Mouse (Mus musculus) lung, embryonic 14.5 days (tissue): ENCODE data around the gene Zc3h8. TPM values are rescaled to one million over a fixed set of nuclear protein-coding genes. Genes with fewer than 3 reads are reported as not detected.

Source experiments
- ATAC-seq: fragments of 200-750 bp; cut with Nextera tagmentation; 2 replicates; pipeline ENCODE4 v1.8.0; 2017; ENCODE audit warnings: mild to moderate bottlenecking, moderate TSS enrichment, moderate library complexity; ENCODE audit not compliant: insufficient read depth
- DNase-seq: peaks from one replicate; pipeline ENCODE4 v3.0.0-alpha.2; 2015
- H3K27ac ChIP-seq: fragments of 300-500 bp; sonication (generic); 2 replicates; pipeline ENCODE4 v1.5.1; 2014; ENCODE audit warnings: low read depth, mild to moderate bottlenecking, moderate library complexity
- H3K27me3 ChIP-seq: fragments of 300-500 bp; sonication (generic); 2 replicates; pipeline ENCODE4 v1.6.1; 2014; ENCODE audit warnings: low read length, control low read depth; ENCODE audit not compliant: insufficient read depth
- H3K36me3 ChIP-seq: fragments of 300-500 bp; sonication (generic); 2 replicates; pipeline ENCODE4 v1.6.1; 2014; ENCODE audit warnings: control low read depth; ENCODE audit not compliant: insufficient read depth
- H3K4me1 ChIP-seq: fragments of 300-500 bp; sonication (generic); 2 replicates; pipeline ENCODE4 v1.6.1; 2014; ENCODE audit warnings: antibody characterized with exemption, control low read depth; ENCODE audit not compliant: insufficient read depth
- H3K4me2 ChIP-seq: fragments of 300-500 bp; sonication (generic); 2 replicates; pipeline ENCODE4 v1.6.1; 2014; ENCODE audit warnings: mild to moderate bottlenecking
- H3K4me3 ChIP-seq: fragments of 300-500 bp; sonication (generic); 2 replicates; pipeline ENCODE4 v1.5.1; 2014; ENCODE audit warnings: low read depth, low read length
- H3K9ac ChIP-seq: fragments of 300-500 bp; sonication (generic); 2 replicates; pipeline ENCODE4 v1.6.1; 2014
- H3K9me3 ChIP-seq: fragments of 300-500 bp; sonication (generic); 2 replicates; pipeline ENCODE4 v1.6.1; 2016; ENCODE audit warnings: low read depth, low read length, control low read depth
- CTCF ChIP-seq: IDR thresholded peaks from 2 replicates; pipeline ENCODE4 v1.5.1; 2016; ENCODE audit warnings: antibody characterized with exemption, low read depth
- WGBS: fragments of 180-500 bp; shearing (Covaris S2); extraction: QIAGEN DNeasy Blood & Tissue Kit; methylation state at CpG from one replicate; pipeline ENCODE4 v1.1.7; 2014; 5-methylcytosine and 5-hydroxymethylcytosine counted together
- microRNA-seq: library from miRNA; unstranded; fragments of <30 nt; microRNA quantifications from one replicate; pipeline ENCODE4, GENCODE M21; 2016; ENCODE audit warnings: borderline number of aligned reads
- polyA plus RNA-seq: library from polyadenylated mRNA; unstranded; fragments of >200 nt; fragmentation: Nextera tagmentation; extraction: Ambion mirVana; gene quantifications from 2 replicates; pipeline ENCODE4 v1.2.1, GENCODE M21; 2014

The Zc3h8 gene
- polyA plus RNA-seq, 1 experiment from 2014 or later, result 8.2 TPM

- H3K27me3 ChIP-seq, result no peaks in the 10 kb centered on the region; the same call in 1 of the 2 replicates
- 90% methylated on average over 4 of the region's 4 CpGs for WGBS
- no peak for ATAC-seq
- no peak overlapping the region for H3K9ac ChIP-seq
- no peak overlapping the region for H3K4me2 ChIP-seq
- no peak for DNase-seq
- no peak overlapping the region for H3K4me3 ChIP-seq
- no peaks in the 10 kb centered on the region for H3K36me3 ChIP-seq
- no peak overlapping the region for H3K27ac ChIP-seq
- H3K4me1 ChIP-seq, result no peaks in the 10 kb centered on the region
- H3K9me3 ChIP-seq, result no peaks in the 10 kb centered on the region; the same call in 1 of the 2 replicates
- peak; percentile 43; the same call in 1 of the 2 replicates for TF ChIP-seq CTCF
Observed at GRCm38 (mm10) chr2:128890661-128891335, 53.1 kb downstream of the Zc3h8 start.

GRCm38 (mm10) chr2:128887866-128888550, 55.9 kb downstream of the Zc3h8 start:
- Histone ChIP-seq H3K9ac (no peak overlapping the region), H3K4me1 (no peaks in the 10 kb centered on the region), H3K4me2 (no peak overlapping the region), H3K27me3 (no peaks in the 10 kb centered on the region; the same call in 1 of the 2 replicates), H3K36me3 (no peaks in the 10 kb centered on the region), H3K27ac (no peak overlapping the region), H3K9me3 (no peaks in the 10 kb centered on the region; the same call in 1 of the 2 replicates), H3K4me3 (no peak overlapping the region)
- no peak for ATAC-seq
- WGBS, result 46% methylated on average over 6 of the region's 6 CpGs
- no peak for DNase-seq
- TF ChIP-seq CTCF, result no peak

- Histone ChIP-seq H3K4me3 (no peak overlapping the region), H3K4me2 (no peak overlapping the region), H3K9ac (no peak overlapping the region), H3K4me1 (no peaks in the 10 kb centered on the region), H3K27ac (no peak overlapping the region), H3K9me3 (no peaks in the 10 kb centered on the region), H3K27me3 (no peaks in the 10 kb centered on the region), H3K36me3 (no peaks in the 10 kb centered on the region)
- WGBS, result 71% methylated on average over 8 of the region's 8 CpGs
- TF ChIP-seq CTCF, result no peak
- ATAC-seq, result no peak
- no peak for DNase-seq
Observed at GRCm38 (mm10) chr2:128885225-128885811, 58.6 kb downstream of the Zc3h8 start.

GRCm38 (mm10) chr2:128881236-128881635, 62.6 kb downstream of the Zc3h8 start:
- Histone ChIP-seq H3K9ac (no peak overlapping the region), H3K4me3 (no peak overlapping the region), H3K9me3 (no peaks in the 10 kb centered on the region), H3K4me1 (no peaks in the 10 kb centered on the region), H3K36me3 (no peaks in the 10 kb centered on the region), H3K4me2 (no peak overlapping the region), H3K27ac (no peak overlapping the region), H3K27me3 (no peaks in the 10 kb centered on the region)
- 55% methylated on average over 4 of the region's 4 CpGs for WGBS
- peak; percentile 39 for DNase-seq
- peak; percentile 55 for TF ChIP-seq CTCF
- ATAC-seq, result no peak

Small RNA genes within 50 kb of the gene (microRNA-seq; reads per million reads assigned to microRNA genes)
- not detected for gene Gm22859

Other genes starting within 250 kb of the Zc3h8 start
- gene Mertk, start 245.1 kb downstream of the Zc3h8 start, polyA plus RNA-seq, result 4.5 TPM in 2 replicates
- 29.5 and 30.2 TPM in 2 replicates for gene Tmem87b, start 126.0 kb downstream of the Zc3h8 start, polyA plus RNA-seq
- 7.5 and 9.1 TPM in 2 replicates for gene Fbln7, start 81.1 kb downstream of the Zc3h8 start, polyA plus RNA-seq
- 1.3 and 1.6 TPM in 2 replicates for gene Zc3h6, start 23.3 kb upstream of the Zc3h8 start, polyA plus RNA-seq
- 15.8 and 16.7 TPM in 2 replicates for gene Gm10762, start 23.6 kb upstream of the Zc3h8 start, polyA plus RNA-seq
- 0.17 and 0.23 TPM in 2 replicates for gene Vinac1, start 104.1 kb upstream of the Zc3h8 start, polyA plus RNA-seq
- gene Ttl, start 121.9 kb upstream of the Zc3h8 start, polyA plus RNA-seq, result 16.5 and 17.5 TPM in 2 replicates
- 22.6 and 28.5 TPM in 2 replicates for gene Polr1b, start 156.9 kb upstream of the Zc3h8 start, polyA plus RNA-seq
- gene Chchd5, start 185.6 kb upstream of the Zc3h8 start, polyA plus RNA-seq, result 25.7 and 28.2 TPM in 2 replicates